Mouse (Mus musculus) c-Kit-negative CD71-positive TER-119-positive erythroid progenitor cells, embryonic 14.5 days (primary cell): Measurements from ENCODE around the gene Birc5.

Experiments
- DNase-seq: peaks from one replicate; pipeline ENCODE4 v3.0.0-alpha.2; 2013; ENCODE audit warnings: low read depth, low spot score

The Birc5 gene

GRCm38 (mm10) chr11:117882208-117882607 lies 33.2 kb downstream of the Birc5 start:
- no peak for DNase-seq

- DNase-seq: no peak
Observed at GRCm38 (mm10) chr11:117886000-117886399, 36.9 kb downstream of the Birc5 start.

- no peak for DNase-seq
Observed at GRCm38 (mm10) chr11:117888168-117888852, 39.3 kb downstream of the Birc5 start.

- no peak for DNase-seq
Observed at GRCm38 (mm10) chr11:117888853-117889822, 40.1 kb downstream of the Birc5 start.

- no peak for DNase-seq
Observed at GRCm38 (mm10) chr11:117889887-117890340, 40.9 kb downstream of the Birc5 start.

- no peak for DNase-seq
Observed at GRCm38 (mm10) chr11:117890519-117891282, 41.6 kb downstream of the Birc5 start.

- no peak for DNase-seq
Observed at GRCm38 (mm10) chr11:117891581-117892175, 42.6 kb downstream of the Birc5 start.

GRCm38 (mm10) chr11:117892199-117892598 lies 43.1 kb downstream of the Birc5 start:
- no peak for DNase-seq

- DNase-seq: no peak
Observed at GRCm38 (mm10) chr11:117894676-117895075, 45.6 kb downstream of the Birc5 start.

GRCm38 (mm10) chr11:117896533-117896932 lies 47.5 kb downstream of the Birc5 start:
- no peak for DNase-seq

- DNase-seq: no peak
Observed at GRCm38 (mm10) chr11:117902282-117902681, 53.2 kb downstream of the Birc5 start.

- DNase-seq: no peak
Observed at GRCm38 (mm10) chr11:117904442-117904841, 55.4 kb downstream of the Birc5 start.
